Mouse (Mus musculus): ENCODE data around the gene Wdr91. TPM values are rescaled to one million over a fixed set of nuclear protein-coding genes. Genes with fewer than 3 reads are reported as not detected.

Gene Wdr91
- polyA plus RNA-seq, 1 experiment from 2014 or later: 16.2 TPM

DNA sequence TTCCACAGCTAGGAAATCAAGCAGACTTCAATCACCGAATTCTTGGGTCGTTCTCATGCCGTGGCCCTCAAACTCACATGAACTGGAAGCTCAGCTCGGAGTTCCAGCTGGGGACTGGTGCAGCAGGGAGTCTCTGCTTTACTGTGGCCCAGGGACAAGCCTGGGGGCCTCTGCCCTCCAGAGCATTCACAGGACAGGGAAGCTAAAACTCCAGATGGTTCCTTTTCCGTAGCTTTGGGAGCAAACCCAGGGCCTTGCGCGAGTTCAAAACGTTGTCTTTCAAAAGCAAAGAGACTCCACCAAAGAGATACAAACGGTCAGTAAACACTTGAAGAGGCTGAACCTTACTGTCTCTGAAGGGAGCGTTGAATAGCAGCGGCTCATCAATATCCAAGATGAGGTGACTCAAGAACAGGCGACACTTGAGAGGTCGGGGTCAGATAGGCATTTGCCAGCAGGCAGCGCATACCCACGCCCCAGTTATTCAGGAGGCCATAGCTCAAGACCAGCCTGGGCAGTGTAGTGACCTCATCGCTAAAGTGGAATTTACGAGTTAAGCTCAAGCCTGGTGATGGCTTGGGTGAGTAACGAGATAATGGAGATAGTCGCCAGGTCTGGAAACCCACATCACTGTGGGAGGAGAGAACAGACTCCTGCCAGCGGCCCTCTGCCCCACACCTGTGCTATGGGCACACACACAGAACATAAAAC, 42.0 kb downstream of the Wdr91 start:
- no peaks in the 10 kb centered on the region for H3K9me3 ChIP-seq (ENCODE audit: low read depth, low read length)
- 63% methylated on average over 20 of the region's 20 CpGs for WGBS
- H3K4me3 ChIP-seq (ENCODE audit: low read depth, low read length): no peak overlapping the region
- ATAC-seq (ENCODE audit: insufficient read depth) (no peak), DNase-seq (no peak)
- no peak overlapping the region for H3K9ac ChIP-seq
- H3K36me3 ChIP-seq (ENCODE audit: insufficient read depth): 0 out of 2 replicates have a peak, but pooled peaks cover 5% of the 10 kb centered on the region
- TF ChIP-seq CTCF (IDR thresholded peaks at IDR 0.05; ENCODE audit: low read depth): no peak
- H3K27me3 ChIP-seq (ENCODE audit: insufficient read depth, low read length): no peaks in the 10 kb centered on the region
- no peak overlapping the region; the same call in 1 of the 2 replicates for H3K27ac ChIP-seq (ENCODE audit: low read depth)
- H3K4me1 ChIP-seq (ENCODE audit: insufficient read depth): peaks cover 32% of the 10 kb centered on the region
- H3K4me2 ChIP-seq: no peak overlapping the region

DNA sequence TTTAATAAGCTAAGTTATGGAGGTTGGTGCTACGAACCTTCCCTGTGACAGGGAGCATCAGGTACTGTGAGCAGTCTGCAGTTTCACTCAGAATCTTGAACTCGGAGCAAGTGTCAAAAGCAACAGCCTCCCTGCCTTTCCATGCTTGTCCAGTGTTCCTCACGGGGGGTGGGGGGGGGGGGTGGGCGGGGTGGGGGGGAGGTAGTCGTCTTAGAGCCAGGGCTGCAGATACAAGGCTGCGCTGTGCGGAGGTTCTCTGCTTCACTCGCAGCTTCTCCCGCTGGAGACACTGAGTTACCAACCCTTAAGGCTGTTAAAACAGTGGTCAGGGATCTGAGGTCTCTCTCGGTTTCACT, 42.7 kb downstream of the Wdr91 start:
- DNase-seq (no peak), ATAC-seq (ENCODE audit: insufficient read depth) (no peak)
- no peak overlapping the region for H3K27ac ChIP-seq (ENCODE audit: low read depth)
- WGBS: 62% methylated on average over 10 of the region's 10 CpGs
- peaks cover 32% of the 10 kb centered on the region for H3K4me1 ChIP-seq (ENCODE audit: insufficient read depth)
- 0 out of 2 replicates have a peak, but pooled peaks cover 3% of the 10 kb centered on the region for H3K36me3 ChIP-seq (ENCODE audit: insufficient read depth)
- no peak overlapping the region for H3K4me3 ChIP-seq (ENCODE audit: low read depth, low read length)
- H3K9me3 ChIP-seq (ENCODE audit: low read depth, low read length): no peaks in the 10 kb centered on the region
- TF ChIP-seq CTCF (IDR thresholded peaks at IDR 0.05; ENCODE audit: low read depth): no peak
- H3K27me3 ChIP-seq (ENCODE audit: insufficient read depth, low read length): no peaks in the 10 kb centered on the region
- no peak overlapping the region for H3K4me2 ChIP-seq
- H3K9ac ChIP-seq: no peak overlapping the region

DNA sequence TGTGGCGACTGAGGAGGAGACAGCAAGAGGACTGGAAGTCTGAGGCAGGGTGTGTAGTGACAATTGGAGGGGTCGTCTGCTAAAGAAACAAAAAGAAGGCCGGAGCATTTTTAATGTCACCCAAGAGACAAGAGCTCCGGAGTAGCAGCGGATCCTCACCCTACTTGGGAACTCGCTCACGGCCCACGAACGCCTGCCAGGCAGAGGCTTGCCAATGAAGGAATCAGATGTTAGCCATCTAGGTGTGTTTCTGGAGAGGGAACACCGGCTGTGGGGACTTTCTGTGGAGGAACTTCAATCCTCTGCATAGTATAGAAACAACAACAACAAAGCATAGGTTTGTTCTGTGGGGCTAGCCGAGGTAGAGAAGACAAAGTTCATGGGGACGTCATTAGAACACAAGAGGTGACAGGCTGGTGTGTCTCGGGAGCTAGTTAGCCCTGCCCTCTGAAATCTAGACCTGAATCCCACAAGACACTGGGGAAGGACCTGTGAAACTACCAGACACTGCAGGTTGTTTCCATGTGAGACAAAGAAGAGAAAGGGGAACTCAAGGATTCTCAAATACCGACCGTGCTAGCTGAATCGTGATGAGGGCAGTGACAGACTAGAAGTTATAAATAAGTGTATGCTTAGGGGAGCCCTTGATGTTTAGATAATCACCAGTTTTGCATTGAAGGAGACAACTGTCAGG, 43.2 kb downstream of the Wdr91 start:
- Histone ChIP-seq H3K27ac (ENCODE audit: low read depth) (no peak overlapping the region), H3K9me3 (ENCODE audit: low read depth, low read length) (no peaks in the 10 kb centered on the region), H3K4me1 (ENCODE audit: insufficient read depth) (peaks cover 32% of the 10 kb centered on the region), H3K4me3 (ENCODE audit: low read depth, low read length) (no peak overlapping the region), H3K27me3 (ENCODE audit: insufficient read depth, low read length) (no peaks in the 10 kb centered on the region), H3K4me2 (no peak overlapping the region), H3K36me3 (ENCODE audit: insufficient read depth) (0 out of 2 replicates have a peak, but pooled peaks cover under 1% of the 10 kb centered on the region), H3K9ac (no peak overlapping the region)
- DNase-seq: no peak
- no peak for TF ChIP-seq CTCF (IDR thresholded peaks at IDR 0.05; ENCODE audit: low read depth)
- no peak for ATAC-seq (ENCODE audit: insufficient read depth)
- WGBS: 81% methylated on average over 16 of the region's 16 CpGs

DNA sequence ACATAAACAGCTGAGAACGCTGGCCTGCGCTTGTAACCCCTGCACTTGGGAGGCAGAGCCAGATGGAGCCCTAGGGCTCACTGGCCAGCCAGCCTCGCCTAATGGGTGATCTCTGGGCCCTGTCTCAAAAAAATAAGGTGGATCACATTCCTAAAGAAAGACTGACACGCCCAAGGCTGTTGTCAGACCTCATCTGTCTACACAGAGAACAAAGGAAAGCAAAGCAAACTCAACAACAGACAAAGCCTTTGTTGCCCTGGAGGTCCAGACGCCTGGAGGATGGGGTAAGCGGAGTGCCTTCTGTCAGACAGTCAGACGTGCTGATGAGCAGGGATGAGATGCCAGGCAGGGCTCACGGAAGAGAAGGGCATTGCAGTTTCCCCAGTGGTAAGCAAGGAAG, 43.9 kb downstream of the Wdr91 start:
- no peak overlapping the region for H3K9ac ChIP-seq
- DNase-seq (no peak), ATAC-seq (ENCODE audit: insufficient read depth) (no peak)
- H3K9me3 ChIP-seq (ENCODE audit: low read depth, low read length): no peaks in the 10 kb centered on the region
- H3K4me2 ChIP-seq: no peak overlapping the region
- no peak for TF ChIP-seq CTCF (IDR thresholded peaks at IDR 0.05; ENCODE audit: low read depth)
- no peaks in the 10 kb centered on the region for H3K36me3 ChIP-seq (ENCODE audit: insufficient read depth)
- peaks cover 32% of the 10 kb centered on the region for H3K4me1 ChIP-seq (ENCODE audit: insufficient read depth)
- 56% methylated on average over 8 of the region's 8 CpGs for WGBS
- no peak overlapping the region for H3K4me3 ChIP-seq (ENCODE audit: low read depth, low read length)
- no peaks in the 10 kb centered on the region for H3K27me3 ChIP-seq (ENCODE audit: insufficient read depth, low read length)
- peak overlapping the region; percentile 51; the same call in 1 of the 2 replicates for H3K27ac ChIP-seq (ENCODE audit: low read depth)

DNA sequence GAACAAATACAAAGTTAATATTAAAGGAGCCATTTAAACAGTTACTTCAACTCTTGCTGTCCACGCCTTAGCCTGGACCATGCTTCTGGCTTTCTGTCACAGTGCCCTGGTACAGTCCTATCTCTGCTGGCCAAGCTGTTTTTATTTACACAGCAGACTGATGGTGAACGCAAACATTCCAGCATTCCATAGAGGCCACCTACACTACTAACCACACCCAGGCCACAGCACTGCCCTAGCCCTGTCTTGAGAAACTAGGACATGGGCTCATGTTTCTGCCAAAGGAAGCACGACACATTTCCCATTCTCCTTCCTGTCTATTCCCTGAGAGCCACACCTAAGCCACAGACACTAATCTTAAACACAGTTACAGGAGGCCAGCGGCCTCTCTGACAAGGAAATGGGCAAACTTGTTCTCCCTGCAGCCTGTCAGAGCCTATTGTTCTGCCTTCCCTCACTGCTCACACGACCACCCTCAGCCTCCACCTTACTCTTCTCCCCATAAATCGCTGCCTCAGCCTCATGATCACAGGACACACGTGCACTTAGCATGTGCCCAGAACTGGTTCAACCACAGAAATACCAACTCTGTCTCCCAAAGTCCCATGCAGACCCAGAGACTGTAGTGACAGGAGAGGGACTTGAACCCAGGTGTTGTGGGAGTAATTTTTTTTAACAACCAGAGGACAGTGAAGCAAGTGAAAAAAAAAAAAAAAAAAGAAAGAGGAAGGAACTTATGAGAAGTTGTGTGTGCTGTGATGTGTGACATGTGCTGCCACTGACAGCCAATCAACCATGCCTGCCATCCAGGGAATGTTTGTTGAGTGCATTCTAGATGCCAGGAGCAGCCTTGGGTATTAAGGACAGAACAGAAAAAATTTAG, 44.7 kb downstream of the Wdr91 start:
- peaks cover 31% of the 10 kb centered on the region for H3K4me1 ChIP-seq (ENCODE audit: insufficient read depth)
- no peak overlapping the region for H3K9ac ChIP-seq
- DNase-seq (peak; percentile 62), ATAC-seq (ENCODE audit: insufficient read depth) (peak; percentile 71)
- H3K4me3 ChIP-seq (ENCODE audit: low read depth, low read length): no peak overlapping the region
- no peaks in the 10 kb centered on the region for H3K9me3 ChIP-seq (ENCODE audit: low read depth, low read length)
- 39% methylated on average over 7 of the region's 7 CpGs for WGBS
- no peak for TF ChIP-seq CTCF (IDR thresholded peaks at IDR 0.05; ENCODE audit: low read depth)
- no peaks in the 10 kb centered on the region for H3K36me3 ChIP-seq (ENCODE audit: insufficient read depth)
- no peak overlapping the region for H3K4me2 ChIP-seq
- H3K27ac ChIP-seq (ENCODE audit: low read depth): peak overlapping the region; percentile 66
- H3K27me3 ChIP-seq (ENCODE audit: insufficient read depth, low read length): no peaks in the 10 kb centered on the region

DNA sequence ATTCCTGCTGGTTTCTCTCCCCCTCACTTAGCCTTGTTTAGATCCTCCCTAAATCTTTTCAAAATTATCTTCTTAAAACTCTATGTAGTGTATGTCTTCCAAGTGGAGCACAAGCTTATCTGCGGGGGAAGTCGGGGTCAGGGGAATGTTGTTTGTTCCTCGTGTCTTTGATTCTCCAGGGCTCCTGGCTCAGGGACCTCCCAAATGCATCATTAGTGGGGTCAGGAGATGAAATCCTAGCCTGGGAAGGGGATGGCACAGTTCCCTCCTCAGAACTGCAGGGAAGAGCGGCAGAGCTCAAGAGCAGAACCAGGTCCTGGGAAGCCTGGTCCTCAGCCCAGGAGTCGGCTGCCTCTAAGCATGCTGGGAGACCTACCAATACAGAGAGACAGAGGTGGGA, 45.5 kb downstream of the Wdr91 start:
- WGBS: 19% methylated on average over 5 of the region's 5 CpGs
- H3K27ac ChIP-seq (ENCODE audit: low read depth): peak overlapping the region; percentile 66
- H3K4me1 ChIP-seq (ENCODE audit: insufficient read depth): peaks cover 26% of the 10 kb centered on the region

More for the DNA sequence above, 45.5 kb downstream of the Wdr91 start:
- ATAC-seq (ENCODE audit: insufficient read depth): peak; percentile 50; the same call in 1 of the 2 replicates
- H3K9me3 ChIP-seq (ENCODE audit: low read depth, low read length): no peaks in the 10 kb centered on the region
- no peak overlapping the region for H3K4me3 ChIP-seq (ENCODE audit: low read depth, low read length)
- H3K27me3 ChIP-seq (ENCODE audit: insufficient read depth, low read length): no peaks in the 10 kb centered on the region
- no peak overlapping the region for H3K9ac ChIP-seq
- no peak for TF ChIP-seq CTCF (IDR thresholded peaks at IDR 0.05; ENCODE audit: low read depth)
- 0 out of 2 replicates have a peak overlapping the region, but pooled peaks have one; percentile 2 for H3K4me2 ChIP-seq
- no peaks in the 10 kb centered on the region for H3K36me3 ChIP-seq (ENCODE audit: insufficient read depth)
- no peak for DNase-seq
